In genomic region chr8:10855131-10855530, GRCm38 (mm10) we compare ENCODE assay signal across 22 mouse cellular contexts.
A peak's percentile ranks its signal among the peaks of the same experiment; 100 is the strongest.
DNase-seq lines count a peak whose midpoint lies in the region; ATAC-seq and TF ChIP-seq lines count a peak whose summit lies in the region.
"Had no signal": no experiment of that assay in that cellular context is flagged by ENCODE, and none has a peak within 500 bp of the region (broad histone marks: within the 10 kb centered on the region; RNA-seq: fewer than 3 reads in every experiment).

No protein-coding gene starts in this region.

- H3K4me3 ChIP-seq in intestine, postnatal 0 days (ENCODE audit: low read depth, low read length) = no peak overlapping the region
- H3K4me3 ChIP-seq in intestine, embryonic 15.5 days (replicated peaks) = no peak overlapping the region
- H3K4me3 ChIP-seq in liver, embryonic 13.5 days (replicated peaks) = no peak overlapping the region
- no peak overlapping the region for H3K4me3 ChIP-seq in midbrain, embryonic 11.5 days (ENCODE audit: low read depth, low read length)
- H3K4me3 ChIP-seq in midbrain, embryonic 15.5 days = no peak overlapping the region
- H3K4me3 ChIP-seq in small intestine, adult 2 months (ENCODE audit: low read depth, low read length) = no peak overlapping the region
- H3K4me3 ChIP-seq: embryonic facial prominence, embryonic 10.5 days; embryonic facial prominence, embryonic 12.5 days; forebrain, embryonic 13.5 days had no signal

- H3K4me2 ChIP-seq in intestine, postnatal 0 days (replicated peaks; ENCODE audit: low read depth) = no peak overlapping the region
- H3K4me2 ChIP-seq in intestine, embryonic 15.5 days (replicated peaks) = no peak overlapping the region
- H3K4me2 ChIP-seq in liver, embryonic 13.5 days = no peak overlapping the region
- no peak overlapping the region for H3K4me2 ChIP-seq in midbrain, embryonic 11.5 days
- H3K4me2 ChIP-seq in midbrain, embryonic 15.5 days = no peak overlapping the region
- H3K4me2 ChIP-seq: embryonic facial prominence, embryonic 12.5 days; forebrain, embryonic 13.5 days had no signal

- H3K27ac ChIP-seq in intestine, postnatal 0 days (ENCODE audit: low read depth, low read length) = peak overlapping the region; percentile 88
- no peak overlapping the region for H3K27ac ChIP-seq in intestine, embryonic 15.5 days
- peak overlapping the region; percentile 63 for H3K27ac ChIP-seq in liver, embryonic 13.5 days
- no peak overlapping the region for H3K27ac ChIP-seq in midbrain, embryonic 11.5 days (ENCODE audit: low read depth, low read length)
- no peak overlapping the region for H3K27ac ChIP-seq in midbrain, embryonic 15.5 days
- H3K27ac ChIP-seq in small intestine, adult 2 months (ENCODE audit: insufficient read depth, low read depth, low read length) = peak overlapping the region; percentile 82
- H3K27ac ChIP-seq: embryonic facial prominence, embryonic 10.5 days; embryonic facial prominence, embryonic 12.5 days; forebrain, embryonic 13.5 days had no signal

- TF ChIP-seq CTCF in intestine, postnatal 0 days (IDR thresholded peaks at IDR 0.05; ENCODE audit: low read depth) = no peak
- TF ChIP-seq CTCF in small intestine, adult 2 months (IDR thresholded peaks at IDR 0.05; ENCODE audit: extremely low read depth, insufficient read length, insufficient replicate concordance, low read depth, low read length) = no peak

- H3K9ac ChIP-seq in intestine, postnatal 0 days (ENCODE audit: low read depth, low read length) = no peak overlapping the region
- no peak overlapping the region for H3K9ac ChIP-seq in intestine, embryonic 15.5 days
- no peak overlapping the region for H3K9ac ChIP-seq in liver, embryonic 13.5 days
- H3K9ac ChIP-seq in midbrain, embryonic 11.5 days (ENCODE audit: low read length) = no peak overlapping the region
- no peak overlapping the region for H3K9ac ChIP-seq in midbrain, embryonic 15.5 days
- H3K9ac ChIP-seq: embryonic facial prominence, embryonic 12.5 days; forebrain, embryonic 13.5 days had no signal

- no peaks in the 10 kb centered on the region for H3K9me3 ChIP-seq in intestine, postnatal 0 days (ENCODE audit: control insufficient read depth)
- no peaks in the 10 kb centered on the region for H3K9me3 ChIP-seq in intestine, embryonic 15.5 days
- H3K9me3 ChIP-seq in liver, embryonic 13.5 days (replicated peaks) = no peaks in the 10 kb centered on the region
- no peaks in the 10 kb centered on the region for H3K9me3 ChIP-seq in midbrain, embryonic 11.5 days (ENCODE audit: control insufficient read depth, low read length)
- H3K9me3 ChIP-seq in midbrain, embryonic 15.5 days = no peaks in the 10 kb centered on the region
- H3K9me3 ChIP-seq: embryonic facial prominence, embryonic 10.5 days; embryonic facial prominence, embryonic 12.5 days; forebrain, embryonic 13.5 days; G1E had no signal

- no peaks in the 10 kb centered on the region for H3K36me3 ChIP-seq in intestine, postnatal 0 days (ENCODE audit: control insufficient read depth, insufficient read depth)
- no peaks in the 10 kb centered on the region for H3K36me3 ChIP-seq in intestine, embryonic 15.5 days
- no peaks in the 10 kb centered on the region for H3K36me3 ChIP-seq in liver, embryonic 13.5 days
- H3K36me3 ChIP-seq in midbrain, embryonic 11.5 days (ENCODE audit: control insufficient read depth, insufficient read depth, low read length) = no peaks in the 10 kb centered on the region
- H3K36me3 ChIP-seq in midbrain, embryonic 15.5 days (replicated peaks) = no peaks in the 10 kb centered on the region
- no peaks in the 10 kb centered on the region for H3K36me3 ChIP-seq in small intestine, adult 2 months (ENCODE audit: control insufficient read depth, insufficient read depth, low read length)
- H3K36me3 ChIP-seq: embryonic facial prominence, embryonic 10.5 days; embryonic facial prominence, embryonic 12.5 days; G1E had no signal

- H3K27me3 ChIP-seq in intestine, postnatal 0 days (replicated peaks; ENCODE audit: control insufficient read depth, insufficient read depth, low read length) = no peaks in the 10 kb centered on the region
- H3K27me3 ChIP-seq in intestine, embryonic 15.5 days (replicated peaks) = no peaks in the 10 kb centered on the region
- no peaks in the 10 kb centered on the region for H3K27me3 ChIP-seq in liver, embryonic 13.5 days
- no peaks in the 10 kb centered on the region for H3K27me3 ChIP-seq in midbrain, embryonic 11.5 days (ENCODE audit: control insufficient read depth, insufficient read depth, low read length)
- H3K27me3 ChIP-seq in midbrain, embryonic 15.5 days (replicated peaks) = no peaks in the 10 kb centered on the region
- H3K27me3 ChIP-seq in small intestine, adult 2 months (ENCODE audit: control insufficient read depth, insufficient read depth, low read length) = no peaks in the 10 kb centered on the region
- H3K27me3 ChIP-seq: CH12.LX; embryonic facial prominence, embryonic 12.5 days; forebrain, embryonic 13.5 days; Patski had no signal

- WGBS in intestine, postnatal 0 days = 75% methylated on average over 4 of the region's 4 CpGs
- WGBS in intestine, embryonic 15.5 days = 81% methylated on average over 4 of the region's 4 CpGs
- WGBS in liver, embryonic 13.5 days (ENCODE audit: insufficient replicate concordance) = 69% methylated on average over 4 of the region's 4 CpGs
- 84% methylated on average over 4 of the region's 4 CpGs for WGBS in midbrain, embryonic 11.5 days
- 86% methylated on average over 4 of the region's 4 CpGs for WGBS in midbrain, embryonic 15.5 days
- WGBS in small intestine, adult 2 months = 75% methylated on average over 4 of the region's 4 CpGs

- H3K4me1 ChIP-seq in intestine, postnatal 0 days (replicated peaks; ENCODE audit: control insufficient read depth, insufficient read depth, low read length) = no peaks in the 10 kb centered on the region
- H3K4me1 ChIP-seq in intestine, embryonic 15.5 days (replicated peaks) = peaks cover 9% of the 10 kb centered on the region; the same call in 1 of the 2 replicates
- H3K4me1 ChIP-seq in liver, embryonic 13.5 days (replicated peaks) = peaks cover 13% of the 10 kb centered on the region
- H3K4me1 ChIP-seq in midbrain, embryonic 11.5 days (ENCODE audit: control insufficient read depth, insufficient read depth, low read length) = peaks cover 6% of the 10 kb centered on the region
- no peaks in the 10 kb centered on the region; the same call in 1 of the 2 replicates for H3K4me1 ChIP-seq in midbrain, embryonic 15.5 days
- peaks cover 48% of the 10 kb centered on the region for H3K4me1 ChIP-seq in small intestine, adult 2 months (ENCODE audit: control insufficient read depth, insufficient read depth, insufficient read length, low read length)
- H3K4me1 ChIP-seq: embryonic facial prominence, embryonic 12.5 days had no signal

- no peak for DNase-seq in liver, embryonic 13.5 days
- DNase-seq in liver = no peak
- DNase-seq in midbrain, embryonic 11.5 days (ENCODE audit: low spot score, missing footprints) = peak; percentile 53
- DNase-seq in left cerebral cortex, adult 11 months (ENCODE audit: low spot score) = no peak
- DNase-seq: B cell, adult 2 months; cerebellum, adult 11-12 months; cerebellum, adult 2 months; cerebellum, adult 9-10 months; cerebellum, postnatal 10 days; cerebellum, postnatal 25 days had no signal

- no peak for TF ChIP-seq POLR2A in small intestine, adult 2 months (IDR thresholded peaks at IDR 0.05; ENCODE audit: low read depth, low read length)

- ATAC-seq in intestine, postnatal 0 days = no peak
- no peak for ATAC-seq in intestine, embryonic 15.5 days
- no peak for ATAC-seq in liver, embryonic 13.5 days (ENCODE audit: low read depth)
- ATAC-seq in midbrain, embryonic 11.5 days (ENCODE audit: low FRiP score) = no peak
- ATAC-seq in midbrain, embryonic 15.5 days (replicated peaks) = no peak
- ATAC-seq: activated CD4-positive, CD25-positive, alpha-beta regulatory T cell, adult 4 months; CD4-positive, CD25-positive, alpha-beta regulatory T cell, adult 4 months; forebrain, embryonic 13.5 days had no signal

Comparison
In these comparisons a context has a peak if more than half of its experiments do, and no peak if none do; other contexts are left out.
1. H3K27ac ChIP-seq: peak in intestine, postnatal 0 days (single experiment), liver, embryonic 13.5 days (single experiment) and small intestine, adult 2 months (single experiment); none in intestine, embryonic 15.5 days (single experiment), midbrain, embryonic 11.5 days (single experiment) and midbrain, embryonic 15.5 days (single experiment).